Mouse (Mus musculus) embryonic facial prominence, embryonic 10.5 days (tissue): ENCODE results near the gene Pwp1. TPM values are rescaled to one million over a fixed set of nuclear protein-coding genes. Genes with fewer than 3 reads are reported as not detected.

Experiments
- DNase-seq: peaks from one replicate; pipeline ENCODE4 v3.0.0-alpha.2; 2017; ENCODE audit warnings: low spot score
- H3K27ac ChIP-seq: fragments of 300-500 bp; sonication (generic); replicated peaks from 2 replicates; pipeline ENCODE4 v1.5.1; 2016; ENCODE audit warnings: mild to moderate bottlenecking
- H3K27me3 ChIP-seq: fragments of 300-500 bp; sonication (generic); replicated peaks from 2 replicates; pipeline ENCODE4 v1.6.1; 2016; ENCODE audit warnings: low read depth, mild to moderate bottlenecking; ENCODE audit not compliant: poor library complexity, severe bottlenecking
- H3K36me3 ChIP-seq: fragments of 300-500 bp; sonication (generic); replicated peaks from 2 replicates; pipeline ENCODE4 v1.6.1; 2016; ENCODE audit warnings: mild to moderate bottlenecking, moderate library complexity
- H3K4me1 ChIP-seq: fragments of 300-500 bp; sonication (generic); 2 replicates; pipeline ENCODE4 v1.6.1; 2016
- H3K4me3 ChIP-seq: fragments of 300-500 bp; sonication (generic); 2 replicates; pipeline ENCODE4 v1.5.1; 2016; ENCODE audit warnings: mild to moderate bottlenecking, moderate library complexity
- H3K9me3 ChIP-seq: fragments of 300-500 bp; sonication (generic); 2 replicates; pipeline ENCODE4 v1.6.1; 2016; ENCODE audit warnings: mild to moderate bottlenecking
- WGBS: fragments of 180-500 bp; shearing (Covaris S2); methylation state at CpG from one replicate; pipeline ENCODE4 v1.1.7; 2016; 5-methylcytosine and 5-hydroxymethylcytosine counted together
- polyA plus RNA-seq: library from polyadenylated mRNA; unstranded; fragments of >200 nt; fragmentation: Nextera tagmentation; extraction: Ambion mirVana; gene quantifications from 2 replicates; pipeline ENCODE4 v1.2.1, GENCODE M21; 2016

Pwp1 gene
- polyA plus RNA-seq, 1 experiment from 2014 or later = 112 TPM

DNA sequence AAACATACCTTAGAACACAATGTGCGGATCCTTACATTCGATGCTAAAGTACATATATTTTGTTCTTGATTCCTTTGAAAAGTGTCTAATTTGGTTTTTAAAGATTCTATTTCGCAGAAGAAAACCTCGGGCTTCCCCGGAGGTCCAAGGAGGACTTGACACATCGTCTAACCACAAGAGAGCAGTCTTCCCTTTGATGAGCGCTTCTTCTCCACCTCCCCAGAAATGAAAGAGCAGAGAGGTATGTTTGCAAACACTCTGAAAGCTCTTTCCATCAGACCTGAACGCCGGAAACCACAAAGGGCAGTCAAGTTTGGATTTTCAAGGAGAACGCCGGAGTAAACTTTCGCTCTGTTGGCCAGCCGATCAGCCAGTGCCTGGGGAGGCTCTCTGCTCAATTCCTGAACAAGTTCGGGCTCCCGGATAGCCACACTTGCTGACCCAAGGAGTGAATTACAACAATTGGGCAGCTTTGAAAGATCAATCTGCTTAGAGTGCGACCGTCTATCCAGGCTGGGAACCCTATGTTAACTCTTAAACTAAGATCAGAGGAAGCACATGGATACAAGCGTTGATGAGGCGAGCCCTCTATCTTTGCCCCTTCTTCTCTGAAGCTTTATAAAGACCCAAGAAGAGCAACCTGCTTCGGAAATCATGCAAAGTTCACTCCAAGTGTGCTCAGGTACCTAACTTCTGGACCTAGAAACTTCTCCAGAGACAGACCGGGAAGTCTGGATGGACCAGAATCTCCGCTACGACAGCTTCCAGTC, 98.6 kb downstream of the Pwp1 start, which contains the start of gene Ascl4:
Ascl4 (plus strand) TSS at position 6 of the 770 bp plus-strand sequence.
- no peaks in the 10 kb centered on the region for H3K36me3 ChIP-seq
- peak; percentile 58 for DNase-seq
- H3K9me3 ChIP-seq = no peaks in the 10 kb centered on the region
- H3K4me3 ChIP-seq = peak within 1 kb of the TSS; percentile 65
- peak within 1 kb of the TSS; percentile 73; the same call in 1 of the 2 replicates for H3K27ac ChIP-seq
- H3K4me1 ChIP-seq = peaks cover 20% of the 10 kb centered on the region
- 2% methylated on average over 23 of the region's 23 CpGs for WGBS
- peaks cover 36% of the 10 kb centered on the region for H3K27me3 ChIP-seq

DNA sequence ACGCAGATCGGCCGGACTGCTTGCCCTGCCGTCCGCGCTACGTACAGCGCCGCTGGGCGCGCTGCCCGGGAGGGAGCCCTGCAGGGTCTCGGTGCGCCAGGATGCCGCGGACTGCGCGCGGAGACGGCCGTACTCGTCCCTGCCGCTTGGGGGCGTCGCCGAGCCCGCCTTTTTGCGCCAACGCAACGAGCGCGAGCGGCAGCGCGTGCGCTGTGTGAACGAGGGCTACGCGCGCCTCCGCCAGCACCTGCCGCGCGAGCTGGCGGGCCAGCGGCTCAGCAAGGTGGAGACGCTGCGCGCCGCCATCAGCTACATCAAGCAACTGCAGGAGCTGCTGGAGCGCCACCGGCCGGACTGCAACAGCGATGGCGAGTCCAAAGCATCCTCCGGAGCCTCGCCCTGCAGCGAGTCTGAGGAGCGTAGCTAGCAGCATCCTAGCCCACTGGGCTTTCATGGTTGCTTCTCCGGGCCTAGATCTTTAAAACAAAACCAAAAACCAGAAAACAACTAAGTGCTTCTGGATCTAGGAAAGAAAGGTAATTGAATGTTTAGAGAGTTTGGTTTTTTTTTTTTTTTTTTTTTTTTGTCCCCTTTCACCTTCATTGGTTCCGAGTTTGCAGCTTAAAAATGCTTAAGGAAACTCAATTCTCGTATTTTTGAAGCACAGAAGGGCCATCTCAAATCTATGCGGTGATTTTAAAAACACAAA, 99.4 kb downstream of the Pwp1 start:
- H3K9me3 ChIP-seq = no peaks in the 10 kb centered on the region
- no peaks in the 10 kb centered on the region for H3K36me3 ChIP-seq
- 1% methylated on average over 63 of the region's 63 CpGs for WGBS
- peak; percentile 84 for DNase-seq
- peak overlapping the region; percentile 73; the same call in 1 of the 2 replicates for H3K27ac ChIP-seq
- peak overlapping the region; percentile 65 for H3K4me3 ChIP-seq
- peaks cover 20% of the 10 kb centered on the region for H3K4me1 ChIP-seq
- peaks cover 36% of the 10 kb centered on the region for H3K27me3 ChIP-seq

DNA sequence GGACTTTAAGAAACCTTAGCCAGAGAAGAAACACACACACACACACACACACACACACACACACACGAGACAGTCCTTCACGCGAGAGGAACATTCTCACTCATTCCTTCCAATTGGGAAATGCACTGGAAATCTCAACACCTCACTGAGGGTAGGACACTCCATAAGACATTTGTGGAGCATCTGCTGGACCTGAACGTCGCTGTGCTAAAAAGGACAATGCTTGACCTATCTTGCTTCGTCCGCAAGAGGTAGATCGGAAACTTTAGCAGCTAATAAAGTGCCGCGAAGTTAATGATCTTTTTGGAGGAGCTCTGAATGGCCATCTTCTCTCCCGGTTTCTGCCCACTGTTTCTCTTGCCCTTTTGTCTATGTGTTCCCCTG, 99.9 kb downstream of the Pwp1 start:
- Histone ChIP-seq H3K4me1 (peaks cover 20% of the 10 kb centered on the region), H3K27me3 (peaks cover 36% of the 10 kb centered on the region), H3K9me3 (no peaks in the 10 kb centered on the region), H3K27ac (no peak overlapping the region), H3K4me3 (peak overlapping the region; percentile 65), H3K36me3 (no peaks in the 10 kb centered on the region)
- DNase-seq = no peak
- WGBS = 56% methylated on average over 11 of the region's 11 CpGs

DNA sequence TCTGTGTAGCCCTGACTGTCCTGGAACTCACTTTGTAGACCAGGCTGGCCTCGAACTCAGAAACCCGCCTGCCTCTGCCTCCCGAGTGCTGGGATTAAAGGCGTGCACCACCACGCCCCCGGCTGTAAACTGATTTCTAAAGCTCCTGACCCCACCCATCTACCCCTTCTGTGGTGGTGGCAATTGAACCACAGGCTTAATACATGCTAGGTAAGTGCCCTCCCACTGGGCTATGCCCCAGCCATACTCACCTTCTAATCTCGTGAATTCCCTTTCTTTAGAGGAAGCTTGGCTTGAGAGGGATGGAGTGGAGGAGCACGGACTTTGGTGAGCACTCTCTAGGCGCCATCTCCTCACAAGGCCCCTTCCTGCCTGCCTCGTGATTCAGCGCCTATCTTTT, 100.7 kb downstream of the Pwp1 start:
- Histone ChIP-seq H3K27ac (no peak overlapping the region), H3K36me3 (0 out of 2 replicates have a peak, but pooled peaks cover under 1% of the 10 kb centered on the region), H3K27me3 (peaks cover 36% of the 10 kb centered on the region), H3K4me3 (no peak overlapping the region), H3K4me1 (peaks cover 20% of the 10 kb centered on the region), H3K9me3 (no peaks in the 10 kb centered on the region)
- WGBS = 92% methylated on average over 11 of the region's 11 CpGs
- DNase-seq = no peak

DNA sequence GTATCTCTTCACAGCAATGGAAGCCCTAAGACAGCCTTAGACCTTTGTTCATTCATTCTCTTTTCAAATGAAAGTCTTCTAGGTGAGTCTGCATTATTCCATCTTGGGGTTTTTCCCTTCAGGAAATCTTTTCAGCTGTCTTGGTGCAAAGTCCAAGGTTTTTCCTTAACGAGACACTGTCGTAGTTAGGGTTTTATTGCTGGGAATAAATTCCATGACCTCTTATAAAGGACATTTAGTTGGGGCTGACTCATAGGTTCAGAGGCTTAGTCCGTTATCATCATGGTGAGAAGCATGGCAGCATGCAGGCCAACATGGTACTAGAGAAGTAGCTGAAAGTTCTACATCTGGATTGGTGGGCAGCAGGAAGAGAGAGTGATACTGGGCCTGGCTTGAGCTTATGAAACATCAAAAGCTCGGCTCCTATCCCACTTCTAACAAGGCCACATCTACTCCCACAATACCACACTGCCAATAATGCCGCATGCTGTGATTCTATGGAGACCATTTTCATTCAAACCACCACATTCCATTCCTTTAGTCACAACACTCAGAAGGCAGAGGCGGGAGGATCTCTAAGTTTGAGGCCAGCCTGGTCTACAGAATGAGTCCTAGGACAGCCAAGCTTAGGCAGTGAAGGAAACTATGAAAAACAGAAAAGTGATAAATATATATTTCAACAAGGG, 107.1 kb downstream of the Pwp1 start:
- H3K4me3 ChIP-seq = no peak overlapping the region
- H3K9me3 ChIP-seq = peaks cover 10% of the 10 kb centered on the region
- WGBS = 96% methylated on average over 6 of the region's 6 CpGs
- no peaks in the 10 kb centered on the region for H3K4me1 ChIP-seq
- H3K36me3 ChIP-seq = peaks cover 65% of the 10 kb centered on the region
- no peak overlapping the region for H3K27ac ChIP-seq
- no peak for DNase-seq
- no peaks in the 10 kb centered on the region for H3K27me3 ChIP-seq

Other genes starting within 250 kb of the Pwp1 start
- 26.2 and 28.6 TPM in 2 replicates for gene Prdm4, start 87.6 kb downstream of the Pwp1 start, polyA plus RNA-seq
- 0.61 and 0.64 TPM in 2 replicates for gene Ascl4, start 98.2 kb downstream of the Pwp1 start, polyA plus RNA-seq
- gene Rtcb, start 128.3 kb downstream of the Pwp1 start, polyA plus RNA-seq = 237 TPM in 2 replicates
- 0.08 TPM in 1 of 2 replicates, not detected in the other for gene Bpifc, start 182.4 kb downstream of the Pwp1 start, polyA plus RNA-seq
- gene Fbxo7, start 192.5 kb downstream of the Pwp1 start, polyA plus RNA-seq = 17.8 and 19.2 TPM in 2 replicates